Mouse (Mus musculus): Measurements from ENCODE around the gene Mfap1a. TPM values are rescaled to one million over a fixed set of nuclear protein-coding genes. Genes with fewer than 3 reads are reported as not detected.

The Mfap1a gene
- total RNA-seq, 1 experiment, result 27.8 TPM

- H3K9me3 ChIP-seq (ENCODE audit: control insufficient read depth, insufficient read depth, low read depth, low read length), result no peaks in the 10 kb centered on the region
- H3K36me3 ChIP-seq (ENCODE audit: control insufficient read depth, insufficient read depth, low read length, poor library complexity, severe bottlenecking), result peaks cover 11% of the 10 kb centered on the region
- H3K9ac ChIP-seq (ENCODE audit: insufficient read depth, low read depth, low read length, poor library complexity, severe bottlenecking), result no peak overlapping the region; the same call in 1 of the 2 replicates
- TF ChIP-seq ZC3H11A (IDR thresholded peaks at IDR 0.05; ENCODE audit: borderline replicate concordance, low read depth, low read length) (no peak), MAFK (IDR thresholded peaks at IDR 0.05; ENCODE audit: insufficient read depth, low read depth, low read length) (no peak), HCFC1 (IDR thresholded peaks at IDR 0.05; ENCODE audit: borderline replicate concordance, insufficient read depth, low read length) (no peak), ZNF384 (IDR thresholded peaks at IDR 0.05; ENCODE audit: low read depth, low read length) (no peak), CHD2 (IDR thresholded peaks at IDR 0.05; ENCODE audit: low read depth, low read length) (no peak)
- DNase-seq (ENCODE audit: low read depth, low spot score), result no peak
- H3K4me1 ChIP-seq (ENCODE audit: control insufficient read depth in 2 of 2, insufficient read depth in 2 of 2, low read length in 2 of 2, poor library complexity in 1 of 2), result peaks cover 2% of the 10 kb centered on the region in 2 experiments; a peak in 3 of 4 replicates
- H3K27ac ChIP-seq (ENCODE audit: insufficient read depth, low read depth, low read length, poor library complexity, severe bottlenecking), result no peak overlapping the region
- H3K4me3 ChIP-seq (ENCODE audit: insufficient read depth in 1 of 2, low read depth in 1 of 2, low read length in 2 of 2, poor library complexity in 1 of 2, severe bottlenecking in 1 of 2), result peak overlapping the region in 1 of 2 experiments; percentile 68; a peak in 2 of 4 replicates
- in situ Hi-C loops (cut with MboI; ENCODE audit: low sequenced_read_pairs in 2 of 2, unreplicated experiment in 2 of 2), result no loop called here
These were observed 58.3 kb downstream of the Mfap1a start for GRCm38 (mm10) chr2:121448136-121448535.

GRCm38 (mm10) chr2:121447006-121447405 is 59.5 kb downstream of the Mfap1a start:
- DNase-seq (ENCODE audit: low read depth, low spot score), result no peak
- Histone ChIP-seq H3K9me3 (ENCODE audit: control insufficient read depth, insufficient read depth, low read depth, low read length) (no peaks in the 10 kb centered on the region), H3K27ac (ENCODE audit: insufficient read depth, low read depth, low read length, poor library complexity, severe bottlenecking) (no peak overlapping the region), H3K4me1 (ENCODE audit: control insufficient read depth in 2 of 2, insufficient read depth in 2 of 2, low read length in 2 of 2, poor library complexity in 1 of 2) (peaks cover 2% of the 10 kb centered on the region in 2 experiments; a peak in 3 of 4 replicates), H3K9ac (ENCODE audit: insufficient read depth, low read depth, low read length, poor library complexity, severe bottlenecking) (no peak overlapping the region), H3K4me3 (ENCODE audit: insufficient read depth in 1 of 2, low read depth in 1 of 2, low read length in 2 of 2, poor library complexity in 1 of 2, severe bottlenecking in 1 of 2) (no peak overlapping the region), H3K36me3 (ENCODE audit: control insufficient read depth, insufficient read depth, low read length, poor library complexity, severe bottlenecking) (peaks cover 7% of the 10 kb centered on the region)
- TF ChIP-seq MAFK (IDR thresholded peaks at IDR 0.05; ENCODE audit: insufficient read depth, low read depth, low read length) (no peak), ZC3H11A (IDR thresholded peaks at IDR 0.05; ENCODE audit: borderline replicate concordance, low read depth, low read length) (no peak), CHD2 (IDR thresholded peaks at IDR 0.05; ENCODE audit: low read depth, low read length) (no peak), HCFC1 (IDR thresholded peaks at IDR 0.05; ENCODE audit: borderline replicate concordance, insufficient read depth, low read length) (no peak)
- in situ Hi-C loops (cut with MboI; ENCODE audit: low sequenced_read_pairs in 2 of 2, unreplicated experiment in 2 of 2), result no loop called here

- TF ChIP-seq HCFC1 (IDR thresholded peaks at IDR 0.05; ENCODE audit: borderline replicate concordance, insufficient read depth, low read length), result no peak
- TF ChIP-seq ZC3H11A (IDR thresholded peaks at IDR 0.05; ENCODE audit: borderline replicate concordance, low read depth, low read length), result no peak
- no peak for TF ChIP-seq CHD2 (IDR thresholded peaks at IDR 0.05; ENCODE audit: low read depth, low read length)
- TF ChIP-seq ZNF384 (IDR thresholded peaks at IDR 0.05; ENCODE audit: low read depth, low read length), result no peak
- TF ChIP-seq MAFK (IDR thresholded peaks at IDR 0.05; ENCODE audit: insufficient read depth, low read depth, low read length), result no peak
- in situ Hi-C loops (cut with MboI; ENCODE audit: low sequenced_read_pairs in 2 of 2, unreplicated experiment in 2 of 2), result no loop called here
- H3K9me3 ChIP-seq (ENCODE audit: control insufficient read depth, insufficient read depth, low read depth, low read length), result no peaks in the 10 kb centered on the region
- H3K27ac ChIP-seq (ENCODE audit: insufficient read depth, low read depth, low read length, poor library complexity, severe bottlenecking), result no peak overlapping the region
- H3K4me1 ChIP-seq (ENCODE audit: control insufficient read depth in 2 of 2, insufficient read depth in 2 of 2, low read length in 2 of 2, poor library complexity in 1 of 2), result peaks cover 2% of the 10 kb centered on the region in 2 experiments; a peak in 3 of 4 replicates
- H3K9ac ChIP-seq (ENCODE audit: insufficient read depth, low read depth, low read length, poor library complexity, severe bottlenecking), result no peak overlapping the region
- H3K36me3 ChIP-seq (ENCODE audit: control insufficient read depth, insufficient read depth, low read length, poor library complexity, severe bottlenecking), result peaks cover 5% of the 10 kb centered on the region
- no peak for DNase-seq (ENCODE audit: low read depth, low spot score)
- H3K4me3 ChIP-seq (ENCODE audit: insufficient read depth in 1 of 2, low read depth in 1 of 2, low read length in 2 of 2, poor library complexity in 1 of 2, severe bottlenecking in 1 of 2), result no peak overlapping the region
These were observed 60.0 kb downstream of the Mfap1a start for GRCm38 (mm10) chr2:121446506-121446905.

GRCm38 (mm10) chr2:121445117-121445516 is 61.3 kb downstream of the Mfap1a start:
- in situ Hi-C loops (cut with MboI; ENCODE audit: low sequenced_read_pairs in 2 of 2, unreplicated experiment in 2 of 2), result no loop called here
- Histone ChIP-seq H3K4me3 (ENCODE audit: insufficient read depth in 1 of 2, low read depth in 1 of 2, low read length in 2 of 2, poor library complexity in 1 of 2, severe bottlenecking in 1 of 2) (no peak overlapping the region), H3K4me1 (ENCODE audit: control insufficient read depth in 2 of 2, insufficient read depth in 2 of 2, low read length in 2 of 2, poor library complexity in 1 of 2) (0 out of 4 replicates have a peak, but pooled peaks cover 0 to 2% of the 10 kb centered on the region in 2 experiments), H3K9me3 (ENCODE audit: control insufficient read depth, insufficient read depth, low read depth, low read length) (no peaks in the 10 kb centered on the region), H3K27ac (ENCODE audit: insufficient read depth, low read depth, low read length, poor library complexity, severe bottlenecking) (no peak overlapping the region), H3K36me3 (ENCODE audit: control insufficient read depth, insufficient read depth, low read length, poor library complexity, severe bottlenecking) (no peaks in the 10 kb centered on the region), H3K9ac (ENCODE audit: insufficient read depth, low read depth, low read length, poor library complexity, severe bottlenecking) (no peak overlapping the region)
- no peak for TF ChIP-seq MAFK (IDR thresholded peaks at IDR 0.05; ENCODE audit: insufficient read depth, low read depth, low read length)
- no peak for TF ChIP-seq ZNF384 (IDR thresholded peaks at IDR 0.05; ENCODE audit: low read depth, low read length)
- TF ChIP-seq HCFC1 (IDR thresholded peaks at IDR 0.05; ENCODE audit: borderline replicate concordance, insufficient read depth, low read length), result no peak
- TF ChIP-seq ZC3H11A (IDR thresholded peaks at IDR 0.05; ENCODE audit: borderline replicate concordance, low read depth, low read length), result no peak
- no peak for TF ChIP-seq CHD2 (IDR thresholded peaks at IDR 0.05; ENCODE audit: low read depth, low read length)
- DNase-seq (ENCODE audit: low read depth, low spot score), result no peak

Data from ES-E14 (cell line).